Mouse (Mus musculus) liver, adult 2 months (tissue): ENCODE results near the gene Arl6ip1.

ENCODE experiments used
- CTCF ChIP-seq: fragments of 200-500 bp; IDR thresholded peaks from 2 replicates; pipeline ENCODE4 v1.5.1; 2011; ENCODE audit warnings: low read depth, low read length, control low read depth
- POLR2A ChIP-seq: fragments of 200-500 bp; IDR thresholded peaks from 2 replicates; pipeline ENCODE4 v1.6.1; 2011; ENCODE audit warnings: low read length, control low read depth; ENCODE audit not compliant: insufficient read depth; ENCODE audit errors: extremely low read depth

DNA sequence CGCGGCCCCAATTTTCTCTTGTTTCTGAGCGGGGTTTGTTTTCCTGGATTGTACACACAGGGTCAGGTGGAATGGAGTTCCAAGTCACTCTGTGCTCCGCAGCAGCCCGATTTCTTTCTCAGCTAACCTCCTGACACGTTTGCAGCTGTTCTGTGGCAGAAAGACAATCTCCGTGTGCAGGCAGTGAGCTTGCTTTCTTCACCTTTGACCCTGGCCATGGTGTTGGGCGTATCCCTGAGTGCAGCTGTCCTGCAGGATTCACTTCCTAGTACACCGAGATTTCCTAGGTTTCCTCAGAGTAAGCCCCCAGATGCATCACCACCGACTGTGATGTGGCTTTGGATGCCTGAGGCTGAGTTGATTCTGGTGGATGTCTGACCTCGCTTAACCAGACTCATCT lies 5.7 kb upstream of the Arl6ip1 start:
- TF ChIP-seq CTCF (no peak), POLR2A (no peak)
